Mouse (Mus musculus): Measurements from ENCODE around the gene Cpne5.

The Cpne5 gene

GRCm38 (mm10) chr17:29123578-29124174 lies 114.3 kb downstream of the Cpne5 start:
- peak; percentile 2 for DNase-seq

- DNase-seq: peak; percentile 2
Measured at GRCm38 (mm10) chr17:29122817-29123216, 115.2 kb downstream of the Cpne5 start.

GRCm38 (mm10) chr17:29120666-29121065 lies 117.3 kb downstream of the Cpne5 start:
- DNase-seq: peak; percentile 3

- peak; percentile 27 for DNase-seq
Measured at GRCm38 (mm10) chr17:29118057-29118456, 119.9 kb downstream of the Cpne5 start.

GRCm38 (mm10) chr17:29117006-29117648 lies 120.8 kb downstream of the Cpne5 start:
- peak; percentile 5 for DNase-seq

- peak; percentile 3 for DNase-seq
Measured at GRCm38 (mm10) chr17:29116023-29116422, 121.9 kb downstream of the Cpne5 start.

GRCm38 (mm10) chr17:29113591-29114352 lies 124.2 kb downstream of the Cpne5 start, which contains the start of gene Rab44:
Gene Rab44, plus strand, starts transcription at chr17:29114145.
- DNase-seq: peak; percentile 7

- peak; percentile 6 for DNase-seq
Measured at GRCm38 (mm10) chr17:29111332-29111731, 126.6 kb downstream of the Cpne5 start.

- peak; percentile 2 for DNase-seq
Measured at GRCm38 (mm10) chr17:29110356-29110755, 127.6 kb downstream of the Cpne5 start.

Data from thymus, postnatal 4 days (tissue).